Mouse (Mus musculus): ENCODE measurements around the gene Tsga10. TPM values are rescaled to one million over a fixed set of nuclear protein-coding genes. Genes with fewer than 3 reads are reported as not detected.
"Not testable (repeated sequence)": the region's sequence is repeated elsewhere in the genome, so short reads cannot be mapped to it uniquely, and the experiment has no call there.

Tsga10 gene
- total and polyA plus RNA-seq, 3 experiments, result 0.47 to 0.57 (median 0.55) TPM

DNA sequence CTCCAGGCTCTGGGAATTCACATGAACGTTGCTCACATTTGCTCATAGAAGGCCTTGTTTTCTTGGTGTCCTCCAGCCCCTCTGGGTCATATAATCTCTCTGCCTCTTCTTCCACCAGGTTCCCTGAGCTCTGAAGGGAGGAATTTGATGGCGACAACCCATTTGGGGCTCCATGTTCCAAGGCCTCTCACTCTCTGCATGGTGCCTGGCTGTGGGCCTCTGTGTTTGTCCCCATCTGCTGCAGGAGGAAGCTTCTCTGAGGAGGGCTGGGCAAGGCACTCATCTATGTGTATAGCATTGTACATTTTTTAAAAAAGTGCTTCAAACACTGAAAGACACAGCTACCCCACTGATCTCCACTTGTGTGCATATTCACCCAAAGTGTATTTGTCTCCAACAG is 34.5 kb downstream of the Tsga10 start:
- in situ Hi-C loops (cut with MboI; ENCODE audit: low pct_ligation_motif_present, low pct_unique_long_range_greater_than_20kb, low sequenced_read_pairs), result no loop called here
- Histone ChIP-seq H3K4me3 (replicated peaks in 1 of 3; ENCODE audit: low read depth in 2 of 3, low read length in 2 of 3, poor library complexity in 1 of 3) (no peak overlapping the region), H3K4me2 (ENCODE audit: insufficient read depth, low read depth, poor library complexity, severe bottlenecking) (no peak overlapping the region), H3K36me3 (replicated peaks in 1 of 2; ENCODE audit: control insufficient read depth in 1 of 2, insufficient read depth in 1 of 2, low read length in 1 of 2) (no peaks in the 10 kb centered on the region), H3K4me1 (ENCODE audit: control insufficient read depth in 1 of 2, insufficient read depth in 2 of 2) (peaks cover 0 to 6% of the 10 kb centered on the region in 2 experiments; a peak in 1 of 4 replicates), H3K27ac (ENCODE audit: insufficient read depth, low read depth) (no peak overlapping the region), H3K27me3 (replicated peaks) (no peaks in the 10 kb centered on the region), H3K9ac (ENCODE audit: insufficient read depth, low read depth) (no peak overlapping the region), H3K79me2 (replicated peaks; ENCODE audit: control insufficient read depth, extremely low read depth, insufficient read depth, poor library complexity, severe bottlenecking) (no peaks in the 10 kb centered on the region), H3K9me3 (replicated peaks; ENCODE audit: low read length) (no peaks in the 10 kb centered on the region)
- TF ChIP-seq NRF1 (IDR thresholded peaks at IDR 0.05; ENCODE audit: low read depth, low read length), result no peak
- TF ChIP-seq ELF1 (IDR thresholded peaks at IDR 0.05; ENCODE audit: low read depth, low read length), result no peak
- no peak for TF ChIP-seq CHD1 (IDR thresholded peaks at IDR 0.05; ENCODE audit: low read depth, low read length)
- TF ChIP-seq TCF12 (IDR thresholded peaks at IDR 0.05; ENCODE audit: low read depth, low read length), result no peak
- no peak for TF ChIP-seq MAFK (IDR thresholded peaks at IDR 0.05; ENCODE audit: insufficient replicate concordance, low read length)
- TF ChIP-seq USF2 (conservative IDR thresholded peaks at IDR 0.05; ENCODE audit: low read depth, low read length), result no peak
- TF ChIP-seq JUND (conservative IDR thresholded peaks at IDR 0.05; ENCODE audit: low read depth, low read length), result no peak
- TF ChIP-seq ETS1 (conservative IDR thresholded peaks at IDR 0.05; ENCODE audit: low read depth, low read length), result no peak
- no peak for TF ChIP-seq SMC3 (IDR thresholded peaks at IDR 0.05; ENCODE audit: low read depth, low read length)
- TF ChIP-seq GABPA (IDR thresholded peaks at IDR 0.05; ENCODE audit: insufficient replicate concordance, low read depth, low read length), result no peak
- TF ChIP-seq NELFE (IDR thresholded peaks at IDR 0.05; ENCODE audit: low read depth, low read length), result no peak
- TF ChIP-seq MAX (IDR thresholded peaks at IDR 0.05; ENCODE audit: low read length), result no peak
- no peak for TF ChIP-seq MYC (IDR thresholded peaks at IDR 0.05; ENCODE audit: low read depth, low read length)
- TF ChIP-seq POLR2A (IDR thresholded peaks at IDR 0.05; ENCODE audit: low read depth, low read length), result no peak
- no peak for TF ChIP-seq TBP (conservative IDR thresholded peaks at IDR 0.05; ENCODE audit: low read depth, low read length)
- no peak for TF ChIP-seq CHD2 (IDR thresholded peaks at IDR 0.05; ENCODE audit: low read length)
- no peak for DNase-seq (ENCODE audit: extremely low read depth)
- dilution Hi-C loops (cut with MboI; ENCODE audit: extremely low pct_ligation_motif_present, extremely low pct_unique_long_range_greater_than_20kb, low sequenced_read_pairs), result no loop called here

- DNase-seq (ENCODE audit: extremely low read depth), result peak; percentile 6
- H3K9ac ChIP-seq (ENCODE audit: insufficient read depth, low read depth); in situ Hi-C loops (cut with MboI; ENCODE audit: low pct_ligation_motif_present, low pct_unique_long_range_greater_than_20kb, low sequenced_read_pairs); H3K4me1 ChIP-seq (ENCODE audit: control insufficient read depth in 1 of 2, insufficient read depth in 2 of 2); H3K4me3 ChIP-seq (replicated peaks in 1 of 3; ENCODE audit: low read depth in 2 of 3, low read length in 2 of 3, poor library complexity in 1 of 3); H3K9me3 ChIP-seq (replicated peaks; ENCODE audit: low read length); H3K36me3 ChIP-seq (replicated peaks in 1 of 2; ENCODE audit: control insufficient read depth in 1 of 2, insufficient read depth in 1 of 2, low read length in 1 of 2); dilution Hi-C loops (cut with MboI; ENCODE audit: extremely low pct_ligation_motif_present, extremely low pct_unique_long_range_greater_than_20kb, low sequenced_read_pairs); H3K79me2 ChIP-seq (replicated peaks; ENCODE audit: control insufficient read depth, extremely low read depth, insufficient read depth, poor library complexity, severe bottlenecking); H3K4me2 ChIP-seq (ENCODE audit: insufficient read depth, low read depth, poor library complexity, severe bottlenecking); H3K27me3 ChIP-seq (replicated peaks); H3K27ac ChIP-seq (ENCODE audit: insufficient read depth, low read depth): not testable (repeated sequence)
- TF ChIP-seq RAD21 (IDR thresholded peaks at IDR 0.05; ENCODE audit: low read depth, low read length) (peak; percentile 58), SMC3 (IDR thresholded peaks at IDR 0.05; ENCODE audit: low read depth, low read length) (peak; percentile 43), CTCF (conservative IDR thresholded peaks at IDR 0.05 in 1 of 2, IDR thresholded peaks at IDR 0.05 in 1 of 2; ENCODE audit: low read depth in 2 of 2, low read length in 2 of 2) (peak; percentile 9 to 66; a peak in 2 of 4 replicates)
Observed at GRCm38 (mm10) chr1:37802291-37802690, 63.9 kb downstream of the Tsga10 start.
